Comparison of ENCODE assay signal across 8 mouse cellular contexts in genomic region chr7:63986407-63987182, GRCm38 (mm10). TPM values are rescaled to one million over a fixed set of nuclear protein-coding genes. Genes with fewer than 3 reads are reported as not detected.
A peak's percentile ranks its signal among the peaks of the same experiment; 100 is the strongest.
DNase-seq lines count a peak whose midpoint lies in the region; ATAC-seq and TF ChIP-seq lines count a peak whose summit lies in the region.

No protein-coding gene starts in this region.

- no peaks in the 10 kb centered on the region for H3K27me3 ChIP-seq in heart, embryonic 15.5 days
- H3K27me3 ChIP-seq in hindbrain, embryonic 11.5 days (ENCODE audit: control insufficient read depth, insufficient read depth, low read length), result no peaks in the 10 kb centered on the region
- H3K27me3 ChIP-seq in liver, postnatal 0 days (ENCODE audit: insufficient read depth, low read length), result no peaks in the 10 kb centered on the region

- TF ChIP-seq EP300 in liver, postnatal 0 days (IDR thresholded peaks at IDR 0.05; ENCODE audit: low read depth), result no peak

- intact Hi-C loops in heart, postnatal 25 days (cut with DNase I), result no loop called here

- no peak for DNase-seq in heart, postnatal 25 days (ENCODE audit: low spot score)
- DNase-seq in hindbrain, embryonic 11.5 days (ENCODE audit: low spot score), result peak; percentile 44
- peak; percentile 77 to 87 for DNase-seq in layer of hippocampus, adult 18-20 months (ENCODE audit: low spot score in 2 of 2)
- DNase-seq in liver, postnatal 0 days, result peak; percentile 59
- DNase-seq in retina, embryonic 14.5 days (ENCODE audit: low spot score), result peak; percentile 67

- H3K9ac ChIP-seq in heart, embryonic 15.5 days, result 0 out of 2 replicates have a peak overlapping the region, but pooled peaks have one; percentile 5
- peak overlapping the region; percentile 42; the same call in 1 of the 2 replicates for H3K9ac ChIP-seq in hindbrain, embryonic 11.5 days (ENCODE audit: low read depth, low read length)
- 0 out of 2 replicates have a peak overlapping the region, but pooled peaks have one; percentile 13 for H3K9ac ChIP-seq in liver, postnatal 0 days (replicated peaks)

- TF ChIP-seq POLR2A in cortical plate, adult 2 months (IDR thresholded peaks at IDR 0.05; ENCODE audit: extremely low read depth, insufficient read depth, low read length), result no peak

- peaks cover 7% of the 10 kb centered on the region; the same call in 1 of the 2 replicates for H3K4me1 ChIP-seq in heart, embryonic 15.5 days (replicated peaks)
- H3K4me1 ChIP-seq in cortical plate, adult 2 months (ENCODE audit: control insufficient read depth, insufficient read depth, low read length), result peaks cover 3% of the 10 kb centered on the region; the same call in 1 of the 2 replicates
- H3K4me1 ChIP-seq in hindbrain, embryonic 11.5 days (replicated peaks; ENCODE audit: control insufficient read depth, insufficient read depth, low read length), result peaks cover 8% of the 10 kb centered on the region; the same call in 1 of the 2 replicates
- H3K4me1 ChIP-seq in liver, postnatal 0 days (ENCODE audit: insufficient read depth), result peaks cover 52% of the 10 kb centered on the region

- no peak; the same call in 1 of the 2 replicates for ATAC-seq in heart, embryonic 15.5 days (replicated peaks; ENCODE audit: insufficient number of reproducible peaks, insufficient read depth, low FRiP score, low read depth)
- peak; percentile 81 for ATAC-seq in hindbrain, embryonic 11.5 days (ENCODE audit: low FRiP score)
- ATAC-seq in liver, postnatal 0 days, result peak; percentile 72
- no peak for ATAC-seq in monocyte, adult 5-6 weeks (replicated peaks; ENCODE audit: insufficient number of reproducible peaks, low FRiP score, low TSS enrichment, poor library complexity, severe bottlenecking)

- no peaks in the 10 kb centered on the region for H3K9me3 ChIP-seq in heart, embryonic 15.5 days (replicated peaks)
- H3K9me3 ChIP-seq in hindbrain, embryonic 11.5 days (ENCODE audit: control insufficient read depth, low read length), result no peaks in the 10 kb centered on the region
- no peaks in the 10 kb centered on the region for H3K9me3 ChIP-seq in liver, postnatal 0 days (ENCODE audit: low read length)

- WGBS in heart, embryonic 15.5 days, result 60% methylated on average over 12 of the region's 12 CpGs
- 24% methylated on average over 12 of the region's 12 CpGs for WGBS in hindbrain, embryonic 11.5 days
- WGBS in liver, postnatal 0 days (ENCODE audit: insufficient replicate concordance), result 60% methylated on average over 12 of the region's 12 CpGs

- no peak overlapping the region for H3K4me2 ChIP-seq in heart, embryonic 15.5 days
- no peak overlapping the region for H3K4me2 ChIP-seq in hindbrain, embryonic 11.5 days (replicated peaks; ENCODE audit: low read depth, low read length)
- no peak overlapping the region; the same call in 1 of the 2 replicates for H3K4me2 ChIP-seq in liver, postnatal 0 days (ENCODE audit: low read depth, low read length)

- H3K27ac ChIP-seq in heart, embryonic 15.5 days, result no peak overlapping the region
- H3K27ac ChIP-seq in cortical plate, adult 2 months (ENCODE audit: insufficient read depth, low read length), result peak overlapping the region; percentile 71
- peak overlapping the region; percentile 58 for H3K27ac ChIP-seq in hindbrain, embryonic 11.5 days (ENCODE audit: low read depth, low read length)
- H3K27ac ChIP-seq in liver, postnatal 0 days (ENCODE audit: low read depth), result peak overlapping the region; percentile 46; the same call in 1 of the 2 replicates

- TF ChIP-seq CTCF in cortical plate, adult 2 months (IDR thresholded peaks at IDR 0.05; ENCODE audit: extremely low read depth, insufficient read depth, low read length), result no peak
- TF ChIP-seq CTCF in liver, postnatal 0 days (IDR thresholded peaks at IDR 0.05; ENCODE audit: low read depth), result no peak

- H3K36me3 ChIP-seq in heart, embryonic 15.5 days, result no peaks in the 10 kb centered on the region
- H3K36me3 ChIP-seq in hindbrain, embryonic 11.5 days (ENCODE audit: control insufficient read depth, insufficient read depth, low read length), result no peaks in the 10 kb centered on the region
- no peaks in the 10 kb centered on the region for H3K36me3 ChIP-seq in liver, postnatal 0 days (replicated peaks; ENCODE audit: insufficient read depth, low read length)

- H3K4me3 ChIP-seq in heart, embryonic 15.5 days, result no peak overlapping the region
- H3K4me3 ChIP-seq in cortical plate, adult 2 months (ENCODE audit: insufficient read depth, low read length), result no peak overlapping the region
- no peak overlapping the region for H3K4me3 ChIP-seq in hindbrain, embryonic 11.5 days (ENCODE audit: low read depth, low read length)
- H3K4me3 ChIP-seq in liver, postnatal 0 days (ENCODE audit: low read depth, low read length), result no peak overlapping the region

RNA-seq across cellular contexts. Expression of gene Klf13, which starts 47.9 kb away (rescaled TPM):
- polyA plus RNA-seq in heart, embryonic 15.5 days (2015; fragmentation: Nextera tagmentation; extraction: Ambion mirVana), result 23.4 and 25.6 TPM in 2 replicates
- 10 to 100 TPM; 43.8 to 63.8 TPM for total RNA-seq in heart, postnatal 25 days (2021)
- 59.6 and 64.2 TPM in 2 replicates for polyA plus RNA-seq in cortical plate, adult 2 months (2012; rRNA removed)
- polyA plus RNA-seq in hindbrain, embryonic 11.5 days (2014; fragmentation: Nextera tagmentation; extraction: Ambion mirVana), result 30.4 and 35.4 TPM in 2 replicates
- 100 to 1,000 TPM; 202 to 217 TPM for total RNA-seq in layer of hippocampus, adult 18-20 months (2021)
- 25.5 and 25.7 TPM in 2 replicates for polyA plus RNA-seq in liver, postnatal 0 days (2015; fragmentation: Nextera tagmentation; extraction: Ambion mirVana)
- total RNA-seq in monocyte, adult 5-6 weeks (2017), result 106 to 183 TPM (median 115 TPM) in 3 replicates

Comparison
In these comparisons a context has a peak if more than half of its experiments do, and no peak if none do; other contexts are left out.
1. ATAC-seq: peak in hindbrain, embryonic 11.5 days (single experiment) and liver, postnatal 0 days (single experiment); none in heart, embryonic 15.5 days (single experiment) and monocyte, adult 5-6 weeks (single experiment).
2. Peak in every context shown above with its lines, with median percentiles within 50 percentile points of each other: H3K9ac ChIP-seq.